Mouse (Mus musculus) CH12.LX (cell line): Measurements from ENCODE around the gene Hspa1a. TPM values are rescaled to one million over a fixed set of nuclear protein-coding genes. Genes with fewer than 3 reads are reported as not detected.

Source experiments
- DNase-seq: peaks from one replicate; pipeline ENCODE4 v3.0.0-alpha.2; 2013; ENCODE audit errors: extremely low read depth
- H3K27ac ChIP-seq: 2 replicates; pipeline ENCODE4 v1.5.1; 2012; ENCODE audit warnings: low read depth, mild to moderate bottlenecking, control low read depth, moderate library complexity; ENCODE audit not compliant: insufficient read depth
- H3K27me3 ChIP-seq: replicated peaks from 2 replicates; pipeline ENCODE3; 2012; ENCODE audit warnings: inconsistent platforms
- H3K36me3 ChIP-seq, 2 experiments: replicated peaks in 1 of 2; 2 replicates each; pipeline versions ENCODE3 to v1.6.1; 2012; ENCODE audit warnings: inconsistent platforms in 1 of 2, low read length in 1 of 2, mild to moderate bottlenecking in 1 of 2, mixed read lengths in 1 of 2, moderate library complexity in 1 of 2; ENCODE audit not compliant: control insufficient read depth in 1 of 2, insufficient read depth in 1 of 2
- H3K4me1 ChIP-seq, 2 experiments: 2 replicates each; pipeline ENCODE4 v1.6.1; 2012; ENCODE audit warnings: inconsistent platforms in 1 of 2, moderate library complexity in 1 of 2; ENCODE audit not compliant: insufficient read depth in 2 of 2, control insufficient read depth in 1 of 2
- H3K4me2 ChIP-seq: 2 replicates; pipeline ENCODE4 v1.6.1; 2012; ENCODE audit warnings: low read depth, mild to moderate bottlenecking, control low read depth; ENCODE audit not compliant: poor library complexity, insufficient read depth, severe bottlenecking
- H3K4me3 ChIP-seq, 3 experiments: fragments of 150-350 bp in 1 of 3; sonication (generic) in 1 of 3; replicated peaks in 1 of 3; 2 replicates each; pipeline versions ENCODE3 to v1.5.1; 2011 to 2012; ENCODE audit warnings: low read depth in 2 of 3, low read length in 2 of 3, mild to moderate bottlenecking in 2 of 3, moderate library complexity in 2 of 3, control low read depth in 1 of 3, improper control_type of control experiment in 1 of 3, inconsistent platforms in 1 of 3, mixed read lengths in 1 of 3; ENCODE audit not compliant: poor library complexity in 1 of 3
- H3K79me2 ChIP-seq: replicated peaks from 2 replicates; pipeline ENCODE4 v1.6.1; 2012; ENCODE audit warnings: mild to moderate bottlenecking, moderate library complexity; ENCODE audit not compliant: control insufficient read depth, poor library complexity, insufficient read depth, severe bottlenecking; ENCODE audit errors: extremely low read depth
- H3K9ac ChIP-seq: 2 replicates; pipeline ENCODE4 v1.6.1; 2012; ENCODE audit warnings: low read depth, mild to moderate bottlenecking, control low read depth, moderate library complexity; ENCODE audit not compliant: insufficient read depth
- H3K9me3 ChIP-seq: replicated peaks from 2 replicates; pipeline ENCODE3; 2012; ENCODE audit warnings: low read length, inconsistent platforms, mixed read lengths
- BHLHE40 ChIP-seq: IDR thresholded peaks from 2 replicates; pipeline ENCODE4 v1.6.1; 2011; ENCODE audit warnings: mild to moderate bottlenecking, low read depth, low read length, improper control_type of control experiment
- CHD1 ChIP-seq: IDR thresholded peaks from 2 replicates; pipeline ENCODE4 v1.6.1; 2012; ENCODE audit warnings: low read depth, low read length, improper control_type of control experiment, inconsistent platforms
- E2F4 ChIP-seq: IDR thresholded peaks from 2 replicates; pipeline ENCODE4 v1.6.1; 2011; ENCODE audit warnings: low read depth, low read length, improper control_type of control experiment; ENCODE audit not compliant: insufficient replicate concordance
- ELF1 ChIP-seq: IDR thresholded peaks from 2 replicates; pipeline ENCODE4 v1.6.1; 2014; ENCODE audit warnings: low read depth, mild to moderate bottlenecking, inconsistent platforms, low read length, improper control_type of control experiment
- ETS1 ChIP-seq: conservative IDR thresholded peaks from 2 replicates; pipeline ENCODE4 v1.6.1; 2012; ENCODE audit warnings: low read depth, mild to moderate bottlenecking, inconsistent platforms, low read length, improper control_type of control experiment, moderate library complexity
- GABPA ChIP-seq: IDR thresholded peaks from 2 replicates; pipeline ENCODE4 v1.6.1; 2012; ENCODE audit warnings: low read depth, low read length, improper control_type of control experiment, inconsistent platforms; ENCODE audit not compliant: insufficient replicate concordance
- HCFC1 ChIP-seq: IDR thresholded peaks from 2 replicates; pipeline ENCODE4 v1.6.1; 2012; ENCODE audit warnings: low read depth, mild to moderate bottlenecking, inconsistent platforms, low read length, improper control_type of control experiment
- IRF4 ChIP-seq: IDR thresholded peaks from 2 replicates; pipeline ENCODE4 v1.6.1; 2014; ENCODE audit warnings: low read depth, mild to moderate bottlenecking, inconsistent platforms, low read length, improper control_type of control experiment
- KAT2A ChIP-seq: IDR thresholded peaks from 2 replicates; pipeline ENCODE4 v1.6.1; 2012; ENCODE audit warnings: low read length, improper control_type of control experiment, inconsistent platforms; ENCODE audit not compliant: insufficient replicate concordance
- MAFK ChIP-seq: IDR thresholded peaks from 2 replicates; pipeline ENCODE4 v1.6.1; 2011; ENCODE audit warnings: low read length, improper control_type of control experiment; ENCODE audit not compliant: insufficient replicate concordance
- MAZ ChIP-seq: IDR thresholded peaks from 2 replicates; pipeline ENCODE4 v1.6.1; 2012; ENCODE audit warnings: low read depth, mild to moderate bottlenecking, inconsistent platforms, low read length, improper control_type of control experiment, moderate library complexity
- MXI1 ChIP-seq: IDR thresholded peaks from 2 replicates; pipeline ENCODE4 v1.6.1; 2011; ENCODE audit warnings: mild to moderate bottlenecking, low read depth, low read length, improper control_type of control experiment
- MYC ChIP-seq: IDR thresholded peaks from 2 replicates; pipeline ENCODE4 v1.6.1; 2011; ENCODE audit warnings: low read depth, mild to moderate bottlenecking, improper control_type of control experiment, low read length
- NELFE ChIP-seq: IDR thresholded peaks from 2 replicates; pipeline ENCODE4 v1.6.1; 2011; ENCODE audit warnings: low read depth, low read length, improper control_type of control experiment
- NRF1 ChIP-seq: IDR thresholded peaks from 2 replicates; pipeline ENCODE4 v1.6.1; 2014; ENCODE audit warnings: low read depth, mild to moderate bottlenecking, inconsistent platforms, low read length, improper control_type of control experiment, moderate library complexity
- POLR2A ChIP-seq: IDR thresholded peaks from 2 replicates; pipeline ENCODE4 v1.6.1; 2011; ENCODE audit warnings: low read depth, mild to moderate bottlenecking, improper control_type of control experiment, low read length
- POLR2AphosphoS2 ChIP-seq: IDR thresholded peaks from 2 replicates; pipeline ENCODE4 v1.6.1; 2011; ENCODE audit warnings: low read depth, low read length, improper control_type of control experiment
- RAD21 ChIP-seq: IDR thresholded peaks from 2 replicates; pipeline ENCODE4 v1.6.1; 2011; ENCODE audit warnings: low read depth, mild to moderate bottlenecking, low read length, improper control_type of control experiment, moderate library complexity
- SIN3A ChIP-seq: IDR thresholded peaks from 2 replicates; pipeline ENCODE4 v1.6.1; 2012; ENCODE audit warnings: low read length, improper control_type of control experiment, inconsistent platforms
- SMC3 ChIP-seq: IDR thresholded peaks from 2 replicates; pipeline ENCODE4 v1.6.1; 2011; ENCODE audit warnings: low read depth, low read length, improper control_type of control experiment
- TCF12 ChIP-seq: IDR thresholded peaks from 2 replicates; pipeline ENCODE4 v1.6.1; 2014; ENCODE audit warnings: low read depth, mild to moderate bottlenecking, inconsistent platforms, low read length, improper control_type of control experiment
- UBTF ChIP-seq: IDR thresholded peaks from 2 replicates; pipeline ENCODE4 v1.6.1; 2012; ENCODE audit warnings: low read depth, mild to moderate bottlenecking, inconsistent platforms, low read length, improper control_type of control experiment, moderate library complexity
- USF1 ChIP-seq: IDR thresholded peaks from 2 replicates; pipeline ENCODE4 v1.6.1; 2014; ENCODE audit warnings: low read depth, mild to moderate bottlenecking, inconsistent platforms, low read length, improper control_type of control experiment
- ZKSCAN1 ChIP-seq: IDR thresholded peaks from 2 replicates; pipeline ENCODE4 v1.6.1; 2012; ENCODE audit warnings: low read depth, inconsistent platforms, low read length, improper control_type of control experiment, borderline replicate concordance
- ZMIZ1 ChIP-seq: IDR thresholded peaks from 2 replicates; pipeline ENCODE4 v1.6.1; 2012; ENCODE audit warnings: low read depth, mild to moderate bottlenecking, inconsistent platforms, low read length, improper control_type of control experiment
- dilution Hi-C: fragments of 300-500 bp; cut with MboI; formaldehyde crosslinking; loops from 2 replicates; pipeline ENCODE4 v1.14.3; 2020; ENCODE audit warnings: low sequenced_read_pairs; ENCODE audit not compliant: extremely low pct_unique_long_range_greater_than_20kb, extremely low pct_ligation_motif_present
- in situ Hi-C: fragments of 300-500 bp; cut with MboI; formaldehyde crosslinking; loops from 3 replicates; pipeline ENCODE4 v1.14.3; 2019; ENCODE audit warnings: low sequenced_read_pairs, low pct_ligation_motif_present, low pct_unique_long_range_greater_than_20kb, mixed read lengths
- polyA plus RNA-seq: library from polyadenylated mRNA; unstranded; fragments of >175 nt; gene quantifications from 2 replicates; pipeline ENCODE4 v1.2.1, GENCODE M21; 2012; ENCODE audit warnings: low read depth; ENCODE audit not compliant: insufficient read length
- total RNA-seq, 2 experiments: library from RNA; depleted of rRNA; stranded (reverse); fragments of 300-350 nt in 1 of 2; fragments of >200 nt in 1 of 2; gene quantifications; 2 replicates each; pipeline ENCODE4 v1.2.3; 2012 to 2014

The Hspa1a gene
- total and polyA plus RNA-seq, 3 experiments, result not detected

DNA sequence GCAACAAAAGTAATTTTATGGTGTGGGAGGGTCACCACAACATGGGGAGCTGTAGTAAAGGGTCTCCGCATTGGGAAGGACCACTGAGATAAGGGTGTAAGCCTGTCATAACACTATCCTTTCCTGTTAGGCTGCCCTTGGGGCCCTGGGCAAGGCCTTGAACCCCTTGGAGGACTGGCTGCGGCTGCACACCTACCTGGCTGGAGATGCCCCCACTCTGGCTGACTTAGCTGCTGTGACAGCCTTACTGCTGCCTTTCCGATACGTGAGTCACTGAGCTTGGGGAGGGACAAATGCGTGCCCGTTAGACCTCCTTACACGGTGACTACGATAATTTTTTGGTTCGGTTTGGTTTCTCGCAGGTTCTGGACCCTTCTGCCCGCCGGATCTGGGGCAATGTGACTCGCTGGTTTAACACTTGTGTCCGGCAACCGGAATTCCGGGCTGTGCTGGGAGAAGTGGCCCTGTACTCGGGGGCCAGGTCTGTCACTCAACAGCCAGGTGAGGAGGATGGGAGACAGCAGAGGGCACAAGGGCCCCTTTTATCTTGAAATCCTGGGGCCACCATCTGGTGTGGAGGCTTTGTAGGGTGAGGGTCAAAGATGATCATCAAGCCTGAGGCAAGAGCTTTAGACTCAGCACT, 32.2 kb upstream of the Hspa1a start:
- Histone ChIP-seq H3K9ac (peak overlapping the region; percentile 100), H3K4me3 (peak overlapping the region; percentile 84 to 94 (median 86)), H3K4me2 (peak overlapping the region; percentile 88), H3K27ac (peak overlapping the region; percentile 92), H3K4me1 (peaks cover 8 to 30% of the 10 kb centered on the region in 2 experiments; a peak in 3 of 4 replicates), H3K36me3 (peaks cover 42 to 57% of the 10 kb centered on the region in 2 experiments), H3K79me2 (peaks cover 41% of the 10 kb centered on the region), H3K27me3 (no peaks in the 10 kb centered on the region), H3K9me3 (peaks cover 8% of the 10 kb centered on the region)
- in situ Hi-C loops (no loop called here), dilution Hi-C loops (no loop called here)
- DNase-seq, result no peak
- no peak for TF ChIP-seq BHLHE40
- no peak for TF ChIP-seq E2F4
- TF ChIP-seq HCFC1, result 0 out of 2 replicates have a peak, but pooled peaks have one; percentile 11
- TF ChIP-seq SIN3A, result peak; percentile 70
- TF ChIP-seq ZMIZ1, result peak; percentile 47; the same call in 1 of the 2 replicates
- TF ChIP-seq MAZ, result 0 out of 2 replicates have a peak, but pooled peaks have one; percentile 5
- no peak for TF ChIP-seq SMC3
- TF ChIP-seq ETS1, result no peak
- no peak for TF ChIP-seq IRF4
- no peak for TF ChIP-seq MYC
- TF ChIP-seq ZKSCAN1, result no peak
- peak; percentile 63 for TF ChIP-seq MXI1
- no peak for TF ChIP-seq NRF1
- no peak for TF ChIP-seq UBTF
- TF ChIP-seq NELFE, result no peak
- TF ChIP-seq POLR2AphosphoS2, result peak; percentile 36; the same call in 1 of the 2 replicates
- no peak for TF ChIP-seq GABPA
- no peak for TF ChIP-seq RAD21
- no peak for TF ChIP-seq TCF12
- no peak for TF ChIP-seq USF1
- TF ChIP-seq KAT2A, result no peak
- TF ChIP-seq POLR2A, result peak; percentile 23; the same call in 1 of the 2 replicates
- TF ChIP-seq MAFK, result no peak
- TF ChIP-seq CHD1, result peak; percentile 90; the same call in 1 of the 2 replicates
- TF ChIP-seq ELF1, result peak; percentile 33; the same call in 1 of the 2 replicates
